Mouse (Mus musculus) lung, postnatal 25 days (tissue): ENCODE results near the gene Abhd14b.

Experiments used
- DNase-seq: peaks from one replicate; pipeline ENCODE4 v3.0.0; 2022; ENCODE audit warnings: low spot score

Gene Abhd14b

DNA sequence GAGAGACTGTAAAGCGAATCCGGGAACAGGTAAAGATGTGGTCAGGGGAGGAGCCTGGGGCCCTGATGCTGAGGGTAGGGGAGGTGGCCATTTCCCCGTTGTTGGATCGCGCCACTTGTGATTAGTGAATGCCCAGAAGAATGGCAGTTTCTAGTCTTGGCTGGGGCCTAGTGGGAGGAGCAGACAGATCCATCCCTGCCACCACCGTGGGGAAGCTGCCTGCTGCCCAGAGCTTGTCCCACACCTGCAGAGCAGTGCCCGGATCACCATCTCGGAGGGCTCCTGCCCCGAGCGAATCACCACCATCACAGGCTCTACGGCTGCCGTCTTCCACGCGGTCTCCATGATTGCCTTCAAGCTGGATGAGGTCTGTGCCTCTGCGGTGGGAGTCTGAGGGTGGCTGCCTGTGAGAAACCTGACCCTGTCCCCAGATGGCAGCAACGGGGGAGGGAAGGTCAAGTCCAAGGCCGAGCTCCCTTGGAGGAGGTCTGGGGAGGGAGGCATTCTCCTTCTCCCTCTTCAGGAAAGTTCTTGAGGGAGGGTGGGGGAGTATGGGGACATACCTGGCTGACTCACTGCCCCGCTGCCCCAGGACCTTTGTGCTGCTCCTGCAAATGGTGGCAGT lies 13.3 kb downstream of the Abhd14b start:
- DNase-seq: no peak

DNA sequence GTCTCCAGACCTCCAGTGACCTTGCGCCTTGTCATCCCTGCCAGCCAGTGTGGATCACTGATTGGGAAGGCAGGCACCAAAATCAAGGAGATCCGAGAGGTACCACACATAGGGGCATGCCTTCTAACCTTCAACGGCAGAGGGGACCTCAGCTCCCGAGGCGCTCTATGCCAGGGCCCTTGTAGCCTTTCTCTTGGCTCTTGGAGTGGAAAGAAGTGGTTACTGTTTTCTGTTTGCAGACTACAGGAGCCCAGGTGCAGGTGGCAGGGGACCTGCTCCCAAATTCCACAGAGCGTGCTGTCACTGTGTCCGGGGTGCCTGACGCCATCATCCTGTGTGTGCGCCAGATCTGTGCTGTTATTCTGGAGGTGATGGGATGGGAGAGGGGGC lies 13.8 kb downstream of the Abhd14b start:
- DNase-seq: no peak

DNA sequence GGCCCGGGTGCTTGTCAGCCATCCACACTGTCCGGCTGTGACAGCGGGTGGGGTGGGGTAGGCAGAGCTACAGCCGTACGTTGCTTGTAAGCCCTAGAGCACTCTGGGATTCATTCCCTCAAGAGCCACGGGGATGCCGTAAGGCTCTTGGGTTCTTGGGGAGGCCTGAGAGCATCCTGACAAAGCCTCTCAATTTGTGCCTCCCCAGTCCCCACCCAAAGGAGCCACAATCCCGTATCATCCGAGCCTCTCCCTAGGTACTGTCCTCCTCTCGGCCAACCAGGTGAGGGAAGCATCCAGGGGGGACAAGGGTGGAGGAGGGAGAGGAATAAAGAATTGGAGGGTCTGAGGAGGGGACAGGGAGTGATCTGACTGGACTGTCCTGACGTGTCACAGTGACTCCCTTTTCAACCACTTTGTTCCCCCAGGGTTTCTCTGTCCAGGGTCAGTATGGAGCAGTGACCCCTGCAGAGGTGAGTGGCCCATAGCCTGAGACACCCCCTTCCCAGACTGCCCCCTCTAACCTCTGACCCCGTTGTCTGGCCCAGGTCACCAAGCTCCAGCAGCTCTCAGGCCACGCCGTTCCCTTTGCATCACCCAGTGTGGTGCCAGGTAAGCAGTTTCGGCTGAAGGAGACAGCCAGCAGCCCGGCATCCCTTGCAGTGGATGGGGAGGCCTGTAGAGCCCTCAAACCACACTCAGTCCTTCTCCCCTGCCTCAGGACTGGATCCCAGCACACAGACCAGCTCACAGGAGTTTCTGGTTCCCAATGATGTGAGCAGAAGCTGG lies 14.6 kb downstream of the Abhd14b start:
- DNase-seq: no peak

DNA sequence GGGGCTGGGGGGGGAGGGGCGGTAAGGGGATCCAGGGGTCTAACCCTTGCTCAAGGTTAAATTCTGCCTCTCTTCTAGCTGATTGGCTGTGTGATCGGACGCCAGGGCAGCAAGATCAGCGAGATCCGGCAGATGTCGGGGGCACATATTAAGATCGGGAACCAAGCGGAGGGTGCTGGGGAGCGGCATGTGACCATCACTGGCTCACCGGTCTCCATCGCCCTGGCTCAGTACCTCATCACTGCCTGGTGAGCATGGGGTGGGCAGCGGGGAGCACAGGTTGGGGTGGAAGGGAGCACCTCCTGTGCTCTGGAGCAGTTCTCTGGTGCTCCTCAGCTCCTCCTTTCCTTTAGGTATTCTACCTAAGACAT lies 15.2 kb downstream of the Abhd14b start:
- no peak for DNase-seq

DNA sequence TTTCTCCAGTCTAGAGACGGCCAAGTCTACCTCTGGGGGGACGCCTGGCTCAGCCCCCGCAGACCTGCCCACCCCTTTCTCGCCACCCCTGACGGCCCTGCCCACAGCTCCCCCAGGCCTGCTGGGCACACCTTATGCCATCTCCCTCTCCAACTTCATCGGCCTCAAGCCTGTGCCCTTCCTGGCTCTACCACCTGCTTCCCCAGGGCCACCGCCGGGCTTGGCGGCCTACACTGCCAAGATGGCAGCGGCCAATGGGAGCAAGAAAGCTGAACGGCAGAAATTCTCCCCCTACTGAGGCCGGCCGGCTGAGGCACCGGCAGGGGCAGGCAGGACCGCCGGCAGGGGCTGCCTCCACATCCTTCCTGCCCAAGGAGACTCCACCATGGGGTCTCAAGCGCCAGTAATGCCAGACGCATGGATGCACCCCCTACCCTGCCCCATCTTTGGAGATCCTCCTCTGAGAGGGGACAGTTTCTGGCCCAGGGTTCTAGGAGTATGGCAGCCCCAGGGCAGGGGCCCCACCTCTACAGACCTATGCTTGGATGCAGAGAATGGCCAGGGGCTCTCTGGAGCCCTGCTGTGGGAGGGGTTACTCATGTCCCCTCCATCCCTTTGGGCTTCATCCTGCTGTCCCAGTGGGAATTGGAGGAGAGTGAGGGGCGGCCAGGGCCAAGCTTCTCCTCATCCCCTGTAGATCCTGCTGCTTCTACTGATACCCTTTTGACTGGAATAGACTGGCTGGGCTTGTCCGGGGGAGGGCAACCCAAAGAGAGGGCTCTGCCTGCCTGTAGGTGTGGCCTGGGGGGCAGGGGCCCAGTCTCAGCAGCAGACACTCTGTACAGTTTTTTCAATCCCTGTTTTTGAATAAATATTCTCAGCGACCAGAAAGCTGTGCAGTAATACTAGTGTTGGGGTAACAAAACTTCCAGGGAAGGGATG lies 16.1 kb downstream of the Abhd14b start:
- no peak for DNase-seq

DNA sequence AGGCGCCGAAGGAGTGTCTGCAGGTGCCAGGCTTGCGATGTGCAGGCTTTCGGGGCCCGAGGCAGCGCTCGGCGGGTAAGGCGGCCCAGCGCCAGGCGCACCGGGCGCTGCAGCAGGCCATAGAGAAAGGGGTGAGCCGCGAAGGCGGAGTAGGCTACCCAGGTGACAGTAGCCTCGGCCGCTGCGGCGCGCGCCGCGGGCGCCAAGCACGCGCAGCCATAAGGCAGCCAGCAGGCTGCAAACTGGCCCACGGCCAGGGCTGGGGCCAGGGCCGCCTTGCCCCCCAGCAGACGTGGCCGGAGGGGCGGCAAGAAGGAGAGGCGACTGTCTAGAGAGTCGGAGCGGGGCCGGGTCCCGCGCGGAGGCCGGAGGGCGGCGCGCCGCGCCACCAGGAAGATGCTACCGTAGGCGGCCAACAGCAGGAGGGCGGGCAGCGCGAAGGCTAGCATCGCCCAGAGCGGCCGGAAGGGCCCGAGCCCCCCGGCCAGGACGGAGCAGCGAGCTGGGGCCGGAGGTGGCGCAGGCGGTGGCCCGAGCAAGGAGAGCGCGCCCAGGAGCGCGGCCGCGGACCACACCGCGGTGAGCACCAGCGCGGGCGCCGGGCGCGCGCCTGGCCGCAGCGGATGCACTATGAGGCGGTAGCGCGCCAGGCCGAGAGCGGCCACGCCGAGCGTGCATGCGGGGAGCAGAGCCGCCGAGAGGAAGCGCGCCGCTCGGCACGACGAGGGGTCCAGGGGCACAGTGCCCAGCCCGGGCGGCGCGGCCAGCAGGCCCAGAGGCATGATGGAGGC lies 17.7 kb downstream of the Abhd14b start:
- DNase-seq: no peak

DNA sequence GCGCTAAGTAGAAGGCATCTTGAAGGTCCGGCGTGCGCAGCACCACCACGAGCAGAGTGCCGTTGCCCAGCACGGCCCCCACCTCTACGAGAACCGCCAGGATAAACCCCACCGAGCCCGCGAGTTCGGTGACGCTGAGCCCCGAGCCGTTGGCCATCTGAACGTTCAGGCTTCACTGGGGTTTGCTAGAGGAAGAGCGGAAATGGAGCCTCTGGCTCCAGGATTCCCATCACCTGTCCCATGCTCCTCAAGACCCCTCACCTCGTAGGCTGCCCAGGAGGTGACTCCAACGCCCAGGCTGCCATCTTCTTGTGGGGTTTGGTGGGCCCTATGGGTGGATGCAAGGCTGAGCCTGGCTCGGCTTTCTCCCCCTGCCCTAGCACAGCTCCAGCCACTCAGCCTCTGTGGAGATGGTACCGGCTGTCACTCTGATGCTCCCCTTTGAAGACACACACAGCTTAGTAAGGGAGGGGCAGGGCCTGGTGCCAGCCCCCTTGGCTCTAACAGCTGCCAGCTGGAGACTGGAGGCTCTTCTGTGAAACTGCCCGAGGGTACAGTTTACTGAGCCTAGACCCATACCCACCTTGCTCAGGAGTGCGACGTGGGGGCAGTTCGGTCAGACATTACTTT lies 18.4 kb downstream of the Abhd14b start, which contains the start of gene Gpr62:
Gene Gpr62, minus strand, starts transcription at position 368 of the 630 bp plus-strand sequence.
- no peak for DNase-seq

DNA sequence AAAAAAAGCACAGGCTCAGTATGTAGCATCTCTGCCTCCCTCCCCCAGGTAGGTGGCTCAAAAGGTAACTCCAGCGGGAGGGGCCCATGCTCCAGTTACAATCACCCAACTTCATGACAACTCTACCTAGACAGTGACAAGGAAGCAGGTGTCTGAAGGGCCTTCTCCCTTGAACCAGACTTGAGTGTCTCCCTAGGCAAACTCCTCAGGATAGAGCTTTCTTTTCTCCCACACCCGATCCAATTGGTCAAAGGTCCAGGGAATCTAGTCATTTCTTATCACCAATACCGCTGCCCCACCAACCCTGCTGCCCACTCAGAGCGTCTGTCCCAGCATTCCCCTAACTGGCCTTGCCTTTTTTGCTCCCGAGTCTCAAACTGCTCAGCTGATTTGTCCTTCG lies 19.5 kb downstream of the Abhd14b start:
- no peak for DNase-seq

DNA sequence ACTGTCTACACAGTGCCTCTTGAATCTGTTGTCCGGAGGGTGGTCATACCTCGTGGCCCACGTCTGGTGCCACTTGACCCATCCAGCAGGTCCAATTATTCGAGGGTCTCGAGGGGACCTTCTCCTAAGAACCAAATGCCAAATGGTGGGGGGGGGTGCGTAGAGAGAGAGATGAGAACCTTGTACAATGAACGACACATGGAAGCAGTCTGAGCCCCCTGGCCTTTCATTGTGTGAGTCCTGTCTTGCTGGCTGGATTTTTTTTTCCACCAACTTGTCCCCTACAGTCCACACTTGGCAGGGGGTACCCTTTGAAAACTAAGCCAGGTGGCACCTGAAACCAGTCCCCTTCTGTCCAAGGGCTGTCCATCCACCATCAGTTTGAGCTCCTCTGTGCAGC lies 20.5 kb downstream of the Abhd14b start:
- no peak for DNase-seq

DNA sequence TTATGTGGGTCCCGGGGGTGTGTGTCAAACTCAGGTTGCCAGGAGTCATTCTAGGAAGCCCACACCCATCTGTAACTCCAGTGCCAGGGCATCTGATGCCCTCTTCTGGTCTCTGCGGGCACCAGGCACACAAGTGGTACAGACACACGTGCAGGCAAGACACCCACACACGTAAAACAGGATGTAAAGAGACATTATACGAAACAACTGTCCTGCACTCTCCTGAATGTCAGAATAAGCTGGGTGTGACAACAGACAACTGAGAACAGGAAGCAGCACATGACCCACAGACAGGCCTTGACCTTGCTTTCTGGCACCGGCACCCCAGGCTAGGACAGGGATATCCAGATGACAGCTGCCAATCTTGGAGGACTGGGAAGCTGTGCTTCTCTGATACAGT lies 22.1 kb downstream of the Abhd14b start:
- no peak for DNase-seq

DNA sequence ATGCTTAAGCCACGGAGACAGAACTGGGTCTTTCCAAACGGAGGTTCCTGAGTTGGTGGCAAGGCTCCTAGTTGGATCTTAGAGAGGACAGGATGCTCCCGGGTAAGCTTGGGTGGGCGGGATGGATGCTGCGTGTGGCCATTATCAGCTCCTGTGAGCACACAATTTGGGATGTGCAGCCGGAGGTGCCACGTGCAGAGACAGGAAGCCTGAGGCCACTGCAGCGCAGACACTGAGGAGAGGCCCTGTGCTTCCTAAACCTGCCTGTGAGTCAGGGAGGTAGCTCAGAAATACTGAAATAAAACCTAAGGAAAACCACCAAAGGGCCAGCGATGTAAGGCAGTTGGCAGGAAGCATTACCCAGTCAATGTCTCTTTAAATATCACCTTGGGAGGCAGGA lies 22.5 kb downstream of the Abhd14b start:
- DNase-seq: no peak

DNA sequence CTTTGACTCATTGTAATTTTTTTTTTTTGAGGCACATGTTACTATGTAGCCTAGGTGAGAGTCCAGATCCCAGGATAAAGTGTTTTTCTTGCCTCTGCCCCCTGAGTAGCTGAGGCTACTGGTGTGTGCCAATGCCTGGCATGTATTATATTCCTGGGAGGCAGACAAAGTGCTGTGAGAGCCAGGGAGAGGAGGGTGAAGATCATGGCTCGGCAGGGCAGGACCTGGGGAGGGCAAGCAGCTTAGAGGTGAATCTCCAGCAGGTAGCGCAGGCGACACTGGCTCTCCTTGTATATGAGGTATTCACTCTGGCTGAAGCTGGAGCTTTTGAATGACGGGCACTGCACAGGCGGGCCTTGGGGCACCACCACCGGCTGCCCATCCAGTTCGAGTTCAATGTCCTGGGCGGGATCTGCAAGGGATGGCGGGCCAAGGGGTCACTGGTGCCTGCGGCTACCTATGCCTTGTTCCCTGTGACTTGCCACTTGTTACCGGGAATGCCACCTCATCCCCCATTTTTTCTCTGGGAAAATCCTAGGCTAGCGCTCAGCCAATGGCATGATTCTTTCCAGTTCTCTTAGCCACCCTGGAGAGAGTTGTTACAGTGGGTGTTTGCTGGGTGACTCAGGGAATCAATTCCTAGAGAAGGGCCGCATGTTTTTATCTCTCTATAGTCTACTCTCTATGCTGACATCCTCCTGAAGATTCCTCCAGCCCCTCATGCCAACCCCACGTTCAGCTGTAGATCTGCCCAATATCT lies 23.9 kb downstream of the Abhd14b start:
- no peak for DNase-seq

DNA sequence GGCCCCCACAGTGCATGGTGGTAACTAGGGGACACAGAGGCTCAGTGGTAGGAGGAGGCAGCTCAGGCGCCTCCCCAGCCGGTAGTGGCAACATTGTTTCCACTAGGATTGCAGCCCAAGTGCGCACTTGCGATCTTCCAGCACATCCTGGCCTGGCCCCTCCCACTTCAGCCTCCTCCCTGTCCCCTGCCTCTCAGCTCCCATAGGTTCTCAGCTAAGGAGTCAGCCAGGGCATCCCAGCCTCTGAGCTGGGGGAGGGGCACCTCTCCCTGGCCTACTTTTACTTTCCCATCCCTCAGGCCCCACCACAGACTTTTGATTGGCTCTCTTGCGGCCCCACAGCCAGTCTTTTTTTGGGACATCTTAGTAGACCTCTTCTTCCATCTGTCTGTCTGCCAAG lies 24.6 kb downstream of the Abhd14b start:
- DNase-seq: peak; percentile 57

DNA sequence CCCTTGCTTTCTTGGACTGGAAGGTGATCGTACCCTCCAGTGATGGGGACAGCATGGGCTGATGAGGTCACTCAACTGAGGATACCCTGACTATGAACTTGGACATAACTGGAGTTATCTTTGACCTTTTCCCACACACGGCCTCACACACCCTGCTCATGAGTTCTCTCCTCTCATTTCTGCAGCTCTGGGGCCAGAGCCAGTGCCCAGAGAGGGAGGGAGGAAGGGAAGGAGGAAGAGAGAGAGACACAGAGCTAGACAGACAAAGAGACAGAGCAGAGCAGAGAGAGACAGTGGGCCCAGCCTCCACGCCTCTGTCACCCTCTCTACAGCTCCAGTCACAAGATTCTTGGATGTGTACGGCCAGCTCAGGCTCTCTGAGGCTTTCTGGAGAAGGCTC lies 25.1 kb downstream of the Abhd14b start:
- DNase-seq: no peak

DNA sequence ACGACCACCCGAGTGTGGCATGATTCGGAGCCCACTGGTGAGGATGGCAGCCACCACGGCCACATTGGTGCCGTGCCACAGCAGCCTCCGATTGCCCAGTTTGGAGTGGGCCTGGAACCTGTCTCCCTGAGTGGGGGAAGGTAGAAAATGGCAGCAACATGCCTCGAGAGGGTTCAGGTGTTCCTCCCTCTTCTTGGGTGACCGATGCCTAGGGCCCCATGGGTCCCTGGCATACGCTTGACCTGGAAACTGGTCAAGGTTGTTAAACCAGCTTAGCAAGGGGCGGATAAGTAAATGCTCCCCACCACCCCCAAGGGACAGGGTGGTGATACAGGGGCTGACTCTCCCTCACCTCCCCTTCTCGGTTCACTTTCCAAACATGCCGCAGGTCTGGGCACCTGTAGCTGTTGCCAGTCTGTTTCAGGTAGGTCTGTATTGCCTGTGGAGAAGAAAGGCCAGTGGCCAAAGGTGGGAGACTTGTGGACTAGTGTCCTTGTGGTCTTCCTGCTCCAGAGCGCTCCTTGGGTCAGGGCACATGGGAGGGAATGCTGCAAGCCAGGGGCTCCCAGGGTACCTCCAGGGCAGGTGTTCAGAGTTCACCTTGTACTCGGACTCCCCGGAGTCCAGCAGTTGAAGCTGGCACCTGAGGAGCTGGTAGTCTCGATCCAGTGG lies 26.0 kb downstream of the Abhd14b start:
- no peak for DNase-seq

DNA sequence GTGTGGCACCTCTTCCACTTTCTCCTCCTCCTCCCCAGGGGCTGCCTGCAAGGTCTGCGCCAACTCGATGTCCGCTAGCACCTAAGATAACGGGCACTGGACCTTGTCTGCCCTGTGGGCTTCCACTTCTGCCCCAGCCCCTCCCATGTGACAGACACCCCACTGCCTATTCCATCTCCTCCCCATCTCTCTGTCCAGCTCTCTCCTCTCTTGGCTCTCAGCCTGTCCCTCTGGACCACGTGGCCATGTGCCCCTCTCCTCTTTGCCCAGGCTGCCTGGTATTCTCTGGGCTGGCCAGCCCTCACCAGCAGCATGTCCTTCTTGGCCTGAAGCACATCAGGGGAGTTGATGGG lies 26.5 kb downstream of the Abhd14b start:
- DNase-seq: no peak

DNA sequence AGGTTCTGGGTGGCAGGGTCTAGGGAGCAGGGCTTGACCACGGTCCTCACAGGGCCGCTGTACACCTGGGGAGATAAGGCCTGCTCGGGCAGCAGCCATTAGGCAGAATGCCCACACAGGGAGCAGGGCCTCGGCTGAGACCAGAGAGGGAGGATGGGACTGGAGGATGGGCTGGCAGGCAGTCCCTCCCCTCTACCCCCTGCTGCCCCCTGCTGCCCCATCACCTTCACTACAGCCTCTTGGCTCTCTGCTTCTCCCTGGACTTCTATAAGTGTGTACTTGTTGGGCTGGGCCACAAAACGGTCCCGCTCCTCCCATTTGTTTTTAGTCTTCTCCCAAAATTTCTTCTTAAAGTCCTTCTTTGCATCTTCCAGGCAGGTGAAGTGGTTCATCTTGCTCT lies 27.2 kb downstream of the Abhd14b start:
- DNase-seq: peak; percentile 68

DNA sequence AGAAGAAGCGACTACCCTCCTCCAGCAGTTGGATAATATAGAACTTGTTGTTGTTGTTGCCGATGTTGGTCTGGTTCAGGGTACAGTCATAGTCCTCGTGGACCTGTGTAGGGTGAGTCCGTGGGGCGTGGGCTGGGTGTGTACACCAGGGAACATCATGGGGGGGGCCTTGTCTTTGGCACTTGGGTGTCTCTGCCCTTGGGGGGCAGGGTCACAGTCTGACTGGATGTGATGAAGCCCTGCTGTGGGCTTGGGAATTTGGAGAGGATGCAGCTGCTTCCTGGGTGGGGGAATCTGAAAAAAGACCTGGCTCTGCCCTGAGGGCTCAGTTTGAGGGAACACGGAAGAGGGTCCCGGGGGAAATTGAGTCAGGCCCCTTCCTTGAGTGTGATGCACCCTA lies 27.8 kb downstream of the Abhd14b start:
- peak; percentile 24 for DNase-seq

DNA sequence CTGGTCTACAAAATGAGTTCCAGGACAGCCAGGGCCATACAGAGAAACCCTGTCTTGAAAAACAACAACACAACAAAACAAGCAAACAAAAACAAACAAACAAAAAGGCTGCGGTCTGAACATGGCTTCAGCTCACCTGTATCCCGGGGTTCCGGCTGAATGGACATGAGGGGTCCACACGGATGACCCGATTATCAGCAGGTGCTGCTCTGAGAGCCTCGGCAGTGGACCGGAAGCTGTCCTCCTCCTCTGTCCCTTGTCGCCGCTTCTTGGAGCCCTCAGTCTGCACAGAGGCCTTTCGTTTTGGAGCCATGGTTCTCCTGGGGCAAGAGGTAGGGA lies 28.4 kb downstream of the Abhd14b start, which contains the start of gene Rrp9:
Gene Rrp9, plus strand, starts transcription at position 301 of the 339 bp plus-strand sequence.
- DNase-seq: no peak
